Mouse (Mus musculus) heart, embryonic 16.5 days (tissue): ENCODE results near the gene Baiap3. TPM values are rescaled to one million over a fixed set of nuclear protein-coding genes. Genes with fewer than 3 reads are reported as not detected.

Experiments used
- ATAC-seq: fragments of 200-750 bp; cut with Nextera tagmentation; replicated peaks from 2 replicates; pipeline ENCODE4 v1.8.0; 2017; ENCODE audit warnings: moderate number of reproducible peaks; ENCODE audit not compliant: insufficient read depth, low FRiP score; ENCODE audit errors: extremely low read depth
- H3K27ac ChIP-seq: fragments of 300-500 bp; sonication (generic); 2 replicates; pipeline ENCODE4 v1.5.1; 2014; ENCODE audit warnings: mild to moderate bottlenecking, low read length, control low read depth, moderate library complexity
- H3K27me3 ChIP-seq: fragments of 300-500 bp; sonication (generic); 2 replicates; pipeline ENCODE4 v1.6.1; 2014; ENCODE audit warnings: low read length, mixed read lengths; ENCODE audit not compliant: control insufficient read depth, insufficient read depth
- H3K36me3 ChIP-seq: fragments of 300-500 bp; sonication (generic); 2 replicates; pipeline ENCODE4 v1.6.1; 2014; ENCODE audit not compliant: control insufficient read depth, insufficient read depth
- H3K4me1 ChIP-seq: fragments of 300-500 bp; sonication (generic); 2 replicates; pipeline ENCODE4 v1.6.1; 2014; ENCODE audit warnings: low read length, mixed read lengths; ENCODE audit not compliant: control insufficient read depth, insufficient read depth
- H3K4me2 ChIP-seq: fragments of 300-500 bp; sonication (generic); 2 replicates; pipeline ENCODE4 v1.6.1; 2014; ENCODE audit warnings: low read depth, mild to moderate bottlenecking, control low read depth, low read length
- H3K4me3 ChIP-seq: fragments of 300-500 bp; sonication (generic); 2 replicates; pipeline ENCODE4 v1.5.1; 2014; ENCODE audit warnings: mild to moderate bottlenecking, control low read depth, low read length
- H3K9ac ChIP-seq: fragments of 300-500 bp; sonication (generic); 2 replicates; pipeline ENCODE4 v1.6.1; 2014; ENCODE audit warnings: low read length, control low read depth
- H3K9me3 ChIP-seq: fragments of 300-500 bp; sonication (generic); replicated peaks from 2 replicates; pipeline ENCODE4 v1.6.1; 2016; ENCODE audit warnings: low read length; ENCODE audit not compliant: control insufficient read depth
- WGBS: fragments of 180-500 bp; shearing (Covaris S2); extraction: QIAGEN DNeasy Blood & Tissue Kit; methylation state at CpG from one replicate; pipeline ENCODE4 v1.1.7; 2014; 5-methylcytosine and 5-hydroxymethylcytosine counted together
- polyA plus RNA-seq: library from polyadenylated mRNA; unstranded; fragments of >200 nt; fragmentation: Nextera tagmentation; extraction: Ambion mirVana; gene quantifications from 2 replicates; pipeline ENCODE4 v1.2.1, GENCODE M21; 2015

Gene Baiap3
- polyA plus RNA-seq, 1 experiment from 2014 or later = 2.5 TPM

GRCm38 (mm10) chr17:25253760-25254159, 2.4 kb downstream of the Baiap3 start:
- Histone ChIP-seq H3K9ac (no peak overlapping the region), H3K9me3 (no peaks in the 10 kb centered on the region), H3K36me3 (peaks cover 3% of the 10 kb centered on the region; the same call in 1 of the 2 replicates), H3K27ac (no peak overlapping the region), H3K27me3 (peaks cover 29% of the 10 kb centered on the region), H3K4me1 (peaks cover 8% of the 10 kb centered on the region), H3K4me3 (no peak overlapping the region), H3K4me2 (no peak overlapping the region)
- ATAC-seq = peak; percentile 34; the same call in 1 of the 2 replicates
- 38% methylated on average over 10 of the region's 10 CpGs for WGBS

GRCm38 (mm10) chr17:25252643-25253042, 3.5 kb downstream of the Baiap3 start:
- Histone ChIP-seq H3K9me3 (no peaks in the 10 kb centered on the region), H3K36me3 (no peaks in the 10 kb centered on the region), H3K4me2 (no peak overlapping the region), H3K4me3 (no peak overlapping the region), H3K27me3 (peaks cover 32% of the 10 kb centered on the region), H3K27ac (no peak overlapping the region), H3K9ac (no peak overlapping the region), H3K4me1 (peaks cover 8% of the 10 kb centered on the region)
- ATAC-seq = no peak
- WGBS = 37% methylated on average over 3 of the region's 3 CpGs

DNA sequence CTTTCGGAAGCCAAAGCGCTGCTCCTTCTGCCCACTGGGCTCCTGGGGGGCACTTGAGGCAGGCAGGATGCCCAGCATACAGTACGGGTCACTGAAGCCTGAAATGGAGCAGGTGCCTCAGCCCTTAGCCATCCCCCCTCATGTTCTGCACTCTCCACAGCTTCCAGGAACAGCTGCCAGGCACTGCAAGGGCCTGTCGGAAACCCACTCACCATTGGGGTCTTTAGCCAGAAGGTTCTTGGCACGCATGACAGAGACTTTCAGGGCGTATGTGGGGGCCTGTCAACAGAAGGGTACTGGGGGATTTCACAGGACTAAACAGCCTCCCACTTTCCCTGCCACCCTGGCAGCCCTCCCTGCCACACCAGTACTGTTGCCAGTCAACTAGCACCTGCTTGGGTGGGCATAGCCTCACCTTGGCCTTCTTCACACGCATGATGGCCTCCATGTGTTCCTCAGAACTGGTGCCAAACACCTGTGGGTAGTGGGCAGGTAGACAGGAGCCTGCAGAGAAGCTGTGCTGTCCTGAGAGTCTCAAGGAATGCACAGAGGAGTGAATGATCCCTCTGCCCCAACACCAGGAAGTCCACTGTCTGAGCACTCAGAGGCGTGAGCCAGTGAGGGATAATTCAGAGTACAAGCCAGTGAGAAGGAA, 5.9 kb downstream of the Baiap3 start:
- ATAC-seq = no peak
- Histone ChIP-seq H3K36me3 (no peaks in the 10 kb centered on the region), H3K4me1 (no peaks in the 10 kb centered on the region), H3K27ac (no peak overlapping the region), H3K4me2 (no peak overlapping the region), H3K4me3 (no peak overlapping the region), H3K9me3 (no peaks in the 10 kb centered on the region), H3K9ac (no peak overlapping the region), H3K27me3 (peaks cover 29% of the 10 kb centered on the region)
- WGBS = 75% methylated on average over 8 of the region's 8 CpGs

GRCm38 (mm10) chr17:25248033-25248750, 8.0 kb downstream of the Baiap3 start:
- Histone ChIP-seq H3K27me3 (peaks cover 12% of the 10 kb centered on the region; the same call in 1 of the 2 replicates), H3K36me3 (peaks cover 7% of the 10 kb centered on the region), H3K9ac (no peak overlapping the region), H3K27ac (no peak overlapping the region), H3K9me3 (no peaks in the 10 kb centered on the region), H3K4me3 (no peak overlapping the region; the same call in 1 of the 2 replicates), H3K4me2 (peak overlapping the region; percentile 15; the same call in 1 of the 2 replicates), H3K4me1 (no peaks in the 10 kb centered on the region)
- ATAC-seq = no peak
- 62% methylated on average over 18 of the region's 18 CpGs for WGBS

DNA sequence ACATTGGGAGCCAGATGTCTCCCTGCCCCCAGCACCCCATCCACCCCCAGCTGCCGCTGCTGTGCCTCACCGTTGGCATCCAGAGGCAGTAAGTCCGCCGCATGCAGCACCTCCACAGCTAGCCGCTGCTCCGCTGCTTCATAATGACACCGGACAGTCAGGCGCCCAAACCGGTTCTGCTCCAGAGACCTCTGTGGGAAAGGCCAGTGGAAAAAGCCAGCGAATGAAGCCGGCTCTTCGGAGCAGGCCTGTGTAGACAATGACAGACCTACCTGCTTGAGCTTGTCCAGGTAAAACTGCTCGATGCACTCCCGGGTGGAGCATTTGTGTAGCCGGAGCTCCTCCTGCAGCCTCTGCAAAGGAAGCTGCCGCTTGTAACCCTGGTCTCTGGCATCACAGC, 11.9 kb downstream of the Baiap3 start:
- no peaks in the 10 kb centered on the region for H3K9me3 ChIP-seq
- 0 out of 2 replicates have a peak, but pooled peaks cover 7% of the 10 kb centered on the region for H3K27me3 ChIP-seq
- H3K27ac ChIP-seq = no peak overlapping the region
- no peak overlapping the region for H3K4me2 ChIP-seq
- H3K4me3 ChIP-seq = no peak overlapping the region
- H3K36me3 ChIP-seq = peaks cover 17% of the 10 kb centered on the region
- no peak overlapping the region for H3K9ac ChIP-seq
- peaks cover 12% of the 10 kb centered on the region for H3K4me1 ChIP-seq
- no peak for ATAC-seq
- 84% methylated on average over 16 of the region's 16 CpGs for WGBS

GRCm38 (mm10) chr17:25243131-25243780, 12.9 kb downstream of the Baiap3 start:
- WGBS = 88% methylated on average over 11 of the region's 11 CpGs

GRCm38 (mm10) chr17:25239695-25240636, 16.2 kb downstream of the Baiap3 start, which contains the start of the genes Gnptg and Tsr3:
TSS of gene Gnptg (minus strand) at chr17:25240124.
TSS of gene Tsr3 (plus strand) at chr17:25240170.
- Histone ChIP-seq H3K9me3 (no peaks in the 10 kb centered on the region), H3K9ac (peak within 1 kb of the TSS; percentile 84), H3K4me3 (peak within 1 kb of the TSS; percentile 90), H3K27ac (peak within 1 kb of the TSS; percentile 83), H3K4me1 (peaks cover 14% of the 10 kb centered on the region), H3K4me2 (peak within 1 kb of the TSS; percentile 98), H3K36me3 (peaks cover 25% of the 10 kb centered on the region), H3K27me3 (no peaks in the 10 kb centered on the region)
- peak; percentile 82 for ATAC-seq
- WGBS = under 1% methylated on average over 80 of the region's 80 CpGs

More at GRCm38 (mm10) chr17:25243131-25243780, 12.9 kb downstream of the Baiap3 start:
- Histone ChIP-seq H3K9ac (no peak overlapping the region), H3K36me3 (peaks cover 17% of the 10 kb centered on the region), H3K4me1 (peaks cover 14% of the 10 kb centered on the region), H3K4me3 (no peak overlapping the region), H3K27ac (no peak overlapping the region), H3K27me3 (0 out of 2 replicates have a peak, but pooled peaks cover 5% of the 10 kb centered on the region), H3K9me3 (no peaks in the 10 kb centered on the region), H3K4me2 (no peak overlapping the region)
- ATAC-seq = no peak

DNA sequence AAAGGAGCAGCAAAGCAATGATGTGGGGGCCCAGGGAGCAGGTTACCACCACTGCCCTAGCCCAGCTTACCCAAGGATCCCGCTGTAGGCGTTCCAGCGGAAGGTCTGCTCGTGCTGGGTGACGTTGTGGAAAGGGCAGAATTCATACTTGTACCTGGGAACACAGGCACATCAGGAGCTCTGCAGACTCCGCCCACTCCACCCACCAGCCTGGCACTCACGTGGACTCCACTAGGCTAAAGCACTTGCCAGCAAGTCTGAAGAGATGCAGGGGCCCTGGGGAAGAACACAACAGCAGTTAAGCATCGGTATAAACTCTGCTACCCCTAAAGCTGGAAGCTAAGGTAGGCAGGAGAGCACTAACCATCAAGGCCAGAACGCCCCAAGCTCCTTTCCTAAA, 20.5 kb downstream of the Baiap3 start:
- H3K9ac ChIP-seq = no peak overlapping the region
- no peaks in the 10 kb centered on the region for H3K27me3 ChIP-seq
- H3K36me3 ChIP-seq = peaks cover 17% of the 10 kb centered on the region
- peaks cover 6% of the 10 kb centered on the region for H3K4me1 ChIP-seq
- no peak overlapping the region for H3K27ac ChIP-seq
- ATAC-seq = no peak
- H3K4me3 ChIP-seq = no peak overlapping the region
- H3K9me3 ChIP-seq = no peaks in the 10 kb centered on the region
- no peak overlapping the region for H3K4me2 ChIP-seq
- 77% methylated on average over 9 of the region's 9 CpGs for WGBS
